Mouse (Mus musculus): Measurements from ENCODE around the gene Gdpd5.
A peak's percentile ranks its signal among the peaks of the same experiment; 100 is the strongest.

Gdpd5 gene

GRCm38 (mm10) chr7:99445833-99446232 is 64.6 kb downstream of the Gdpd5 start:
- no peak for DNase-seq

GRCm38 (mm10) chr7:99447323-99447722 is 66.1 kb downstream of the Gdpd5 start:
- DNase-seq, result no peak

GRCm38 (mm10) chr7:99448619-99449018 is 67.4 kb downstream of the Gdpd5 start:
- no peak for DNase-seq

- DNase-seq, result no peak
Observed at GRCm38 (mm10) chr7:99449063-99449462, 67.8 kb downstream of the Gdpd5 start.

- DNase-seq, result no peak
Observed at GRCm38 (mm10) chr7:99449751-99450150, 68.5 kb downstream of the Gdpd5 start.

- DNase-seq, result peak; percentile 57
Observed at GRCm38 (mm10) chr7:99450703-99451102, 69.5 kb downstream of the Gdpd5 start.

- DNase-seq, result no peak
Observed at GRCm38 (mm10) chr7:99452859-99453258, 71.6 kb downstream of the Gdpd5 start.

- DNase-seq, result no peak
Observed at GRCm38 (mm10) chr7:99454044-99454443, 72.8 kb downstream of the Gdpd5 start.

- no peak for DNase-seq
Observed at GRCm38 (mm10) chr7:99458849-99459248, 77.6 kb downstream of the Gdpd5 start.

- DNase-seq, result no peak
Observed at GRCm38 (mm10) chr7:99459888-99460652, 78.9 kb downstream of the Gdpd5 start.

- no peak for DNase-seq
Observed at GRCm38 (mm10) chr7:99463120-99463519, 81.9 kb downstream of the Gdpd5 start.

- no peak for DNase-seq
Observed at GRCm38 (mm10) chr7:99465811-99466210, 84.6 kb downstream of the Gdpd5 start, which contains the start of gene Klhl35. TSS of gene Klhl35 (plus strand) at chr7:99466004.

GRCm38 (mm10) chr7:99467916-99468282 is 86.7 kb downstream of the Gdpd5 start:
- peak; percentile 52 for DNase-seq

- DNase-seq, result peak; percentile 40
Observed at GRCm38 (mm10) chr7:99468283-99469132, 87.3 kb downstream of the Gdpd5 start.

- DNase-seq, result peak; percentile 32
Observed at GRCm38 (mm10) chr7:99469680-99470405, 88.6 kb downstream of the Gdpd5 start.

- no peak for DNase-seq
Observed at GRCm38 (mm10) chr7:99471578-99471977, 90.4 kb downstream of the Gdpd5 start.

GRCm38 (mm10) chr7:99473638-99474407 is 92.6 kb downstream of the Gdpd5 start:
- DNase-seq, result no peak

GRCm38 (mm10) chr7:99474836-99475561 is 93.8 kb downstream of the Gdpd5 start:
- DNase-seq, result no peak

- DNase-seq, result no peak
Observed at GRCm38 (mm10) chr7:99475562-99475911, 94.3 kb downstream of the Gdpd5 start.

- no peak for DNase-seq
Observed at GRCm38 (mm10) chr7:99476558-99477114, 95.4 kb downstream of the Gdpd5 start.

- DNase-seq, result no peak
Observed at GRCm38 (mm10) chr7:99477235-99477634, 96.0 kb downstream of the Gdpd5 start.

GRCm38 (mm10) chr7:99482637-99483036 is 101.4 kb downstream of the Gdpd5 start:
- DNase-seq, result no peak
